Mouse (Mus musculus): ENCODE data around the gene Snd1. TPM values are rescaled to one million over a fixed set of nuclear protein-coding genes. Genes with fewer than 3 reads are reported as not detected.

The Snd1 gene
- polyA plus RNA-seq, 1 experiment: 155 TPM

GRCm38 (mm10) chr6:28706108-28706975, 231.4 kb downstream of the Snd1 start:
- Histone ChIP-seq H3K27me3 (ENCODE audit: control insufficient read depth, insufficient read depth, insufficient read length) (no peaks in the 10 kb centered on the region), H3ac (ENCODE audit: control insufficient read depth, insufficient read length, low read depth) (no peak overlapping the region), H3K4me3 (ENCODE audit: insufficient read depth, poor library complexity, severe bottlenecking) (no peak overlapping the region), H3K79me2 (ENCODE audit: control insufficient read depth, insufficient read depth) (peaks cover 14% of the 10 kb centered on the region), H3K36me3 (ENCODE audit: control insufficient read depth, insufficient read depth) (peaks cover 46% of the 10 kb centered on the region), H3K79me3 (ENCODE audit: low read depth) (no peaks in the 10 kb centered on the region)
- TF ChIP-seq MAX (IDR thresholded peaks at IDR 0.05) (no peak), FOSL1 (IDR thresholded peaks at IDR 0.05; ENCODE audit: insufficient read depth, low read length, poor library complexity, severe bottlenecking) (no peak), CEBPB (IDR thresholded peaks at IDR 0.05; ENCODE audit: low read depth) (no peak)

DNA sequence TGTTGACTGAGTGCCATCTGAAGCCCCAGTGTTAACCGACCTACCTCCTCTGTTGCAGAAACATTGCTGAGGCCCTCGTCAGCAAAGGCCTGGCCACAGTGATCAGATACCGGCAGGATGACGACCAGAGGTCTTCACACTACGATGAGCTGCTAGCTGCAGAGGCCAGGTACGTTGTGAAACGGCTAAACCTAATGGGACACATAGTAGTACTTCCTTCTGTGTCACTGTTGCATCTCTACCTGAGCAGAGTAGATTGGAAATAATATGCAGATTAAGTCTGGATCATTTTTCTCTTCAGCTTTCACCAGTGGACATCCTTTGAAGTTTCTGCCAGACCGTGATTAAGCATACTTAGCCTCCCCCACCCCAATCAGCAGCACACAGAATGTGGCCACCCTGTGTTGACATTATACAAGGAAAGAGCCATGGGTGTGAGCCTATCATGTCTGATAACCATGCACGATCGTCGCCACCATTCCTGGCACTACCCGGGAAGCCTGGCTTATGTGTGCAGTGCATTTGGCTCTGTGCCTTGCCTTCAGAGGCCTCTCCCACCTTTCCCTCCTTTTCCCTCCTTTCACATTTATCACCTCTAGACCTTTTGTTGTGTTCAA, 232.1 kb downstream of the Snd1 start:
- Histone ChIP-seq H3ac (ENCODE audit: control insufficient read depth, insufficient read length, low read depth) (no peak overlapping the region), H3K27me3 (ENCODE audit: control insufficient read depth, insufficient read depth, insufficient read length) (no peaks in the 10 kb centered on the region), H3K79me3 (ENCODE audit: low read depth) (no peaks in the 10 kb centered on the region), H3K36me3 (ENCODE audit: control insufficient read depth, insufficient read depth) (peaks cover 53% of the 10 kb centered on the region), H3K4me3 (ENCODE audit: insufficient read depth, poor library complexity, severe bottlenecking) (no peak overlapping the region), H3K79me2 (ENCODE audit: control insufficient read depth, insufficient read depth) (peaks cover 9% of the 10 kb centered on the region)
- TF ChIP-seq CEBPB (IDR thresholded peaks at IDR 0.05; ENCODE audit: low read depth) (no peak), FOSL1 (IDR thresholded peaks at IDR 0.05; ENCODE audit: insufficient read depth, low read length, poor library complexity, severe bottlenecking) (no peak), CTCF (IDR thresholded peaks at IDR 0.05; ENCODE audit: control insufficient read depth, insufficient read depth, insufficient read length) (no peak), MAX (IDR thresholded peaks at IDR 0.05) (no peak), MYOD1 (IDR thresholded peaks at IDR 0.05; ENCODE audit: control insufficient read depth, insufficient read length, low read depth) (no peak), MYOG (IDR thresholded peaks at IDR 0.05; ENCODE audit: control insufficient read depth, extremely low read depth, insufficient read length) (no peak), USF1 (IDR thresholded peaks at IDR 0.05; ENCODE audit: low read depth) (no peak)

- Histone ChIP-seq H3K79me2 (ENCODE audit: control insufficient read depth, insufficient read depth) (no peaks in the 10 kb centered on the region), H3ac (ENCODE audit: control insufficient read depth, insufficient read length, low read depth) (no peak overlapping the region)
Observed at GRCm38 (mm10) chr6:28710035-28710434, 235.1 kb downstream of the Snd1 start.

DNA sequence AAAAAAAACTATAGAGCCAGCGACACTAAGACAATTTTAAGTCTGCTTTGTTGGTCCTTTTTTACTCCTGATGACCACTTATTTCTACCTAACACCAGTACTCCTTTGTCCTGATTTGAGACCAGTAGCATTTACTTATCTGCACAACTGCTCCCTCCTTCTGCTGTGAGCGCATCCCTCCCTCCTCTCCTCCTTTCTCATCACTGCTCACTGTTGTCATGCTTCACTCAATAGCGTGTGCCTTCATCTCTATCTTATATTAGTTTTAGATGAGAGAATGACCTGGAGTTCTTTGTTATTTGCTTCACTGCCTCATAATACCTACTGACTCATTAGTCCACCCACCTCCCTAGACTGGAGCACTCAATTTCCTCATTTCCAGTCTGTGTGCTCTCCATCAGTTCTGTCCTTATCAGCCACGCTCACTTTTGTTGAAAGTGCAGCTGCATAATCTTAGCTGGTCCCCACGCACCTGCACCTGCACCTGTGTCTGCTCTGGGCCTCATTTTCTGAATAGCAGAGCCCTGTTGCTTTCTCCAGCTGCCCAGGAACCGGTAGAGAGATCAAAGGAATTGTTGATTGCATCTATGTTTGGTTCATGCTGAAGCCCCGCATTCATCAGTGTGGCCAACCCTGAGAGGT, 242.4 kb downstream of the Snd1 start:
- TF ChIP-seq FOSL1 (IDR thresholded peaks at IDR 0.05; ENCODE audit: insufficient read depth, low read length, poor library complexity, severe bottlenecking) (no peak), USF1 (IDR thresholded peaks at IDR 0.05; ENCODE audit: low read depth) (no peak), MAX (IDR thresholded peaks at IDR 0.05) (no peak), CEBPB (IDR thresholded peaks at IDR 0.05; ENCODE audit: low read depth) (no peak), MYOD1 (IDR thresholded peaks at IDR 0.05; ENCODE audit: control insufficient read depth, insufficient read length, low read depth) (no peak), MYOG (IDR thresholded peaks at IDR 0.05; ENCODE audit: control insufficient read depth, extremely low read depth, insufficient read length) (no peak), CTCF (IDR thresholded peaks at IDR 0.05; ENCODE audit: control insufficient read depth, insufficient read depth, insufficient read length) (no peak)
- H3K4me3 ChIP-seq (ENCODE audit: insufficient read depth, poor library complexity, severe bottlenecking): no peak overlapping the region
- no peak overlapping the region for H3ac ChIP-seq (ENCODE audit: control insufficient read depth, insufficient read length, low read depth)
- no peaks in the 10 kb centered on the region for H3K27me3 ChIP-seq (ENCODE audit: control insufficient read depth, insufficient read depth, insufficient read length)
- H3K79me2 ChIP-seq (ENCODE audit: control insufficient read depth, insufficient read depth): no peaks in the 10 kb centered on the region
- H3K79me3 ChIP-seq (ENCODE audit: low read depth): peaks cover 5% of the 10 kb centered on the region
- H3K36me3 ChIP-seq (ENCODE audit: control insufficient read depth, insufficient read depth): peaks cover 39% of the 10 kb centered on the region

More at GRCm38 (mm10) chr6:28710035-28710434, 235.1 kb downstream of the Snd1 start:
- H3K36me3 ChIP-seq (ENCODE audit: control insufficient read depth, insufficient read depth): peaks cover 69% of the 10 kb centered on the region
- H3K79me3 ChIP-seq (ENCODE audit: low read depth): no peaks in the 10 kb centered on the region
- no peak overlapping the region for H3K4me3 ChIP-seq (ENCODE audit: insufficient read depth, poor library complexity, severe bottlenecking)
- TF ChIP-seq USF1 (IDR thresholded peaks at IDR 0.05; ENCODE audit: low read depth): no peak
- no peak for TF ChIP-seq MYOD1 (IDR thresholded peaks at IDR 0.05; ENCODE audit: control insufficient read depth, insufficient read length, low read depth)
- no peak for TF ChIP-seq MAX (IDR thresholded peaks at IDR 0.05)
- TF ChIP-seq MYOG (IDR thresholded peaks at IDR 0.05; ENCODE audit: control insufficient read depth, extremely low read depth, insufficient read length): no peak
- TF ChIP-seq CTCF (IDR thresholded peaks at IDR 0.05; ENCODE audit: control insufficient read depth, insufficient read depth, insufficient read length): no peak
- no peak for TF ChIP-seq CEBPB (IDR thresholded peaks at IDR 0.05; ENCODE audit: low read depth)
- no peak for TF ChIP-seq FOSL1 (IDR thresholded peaks at IDR 0.05; ENCODE audit: insufficient read depth, low read length, poor library complexity, severe bottlenecking)
- H3K27me3 ChIP-seq (ENCODE audit: control insufficient read depth, insufficient read depth, insufficient read length): no peaks in the 10 kb centered on the region

- Histone ChIP-seq H3ac (ENCODE audit: control insufficient read depth, insufficient read length, low read depth) (no peak overlapping the region), H3K36me3 (ENCODE audit: control insufficient read depth, insufficient read depth) (peaks cover 35% of the 10 kb centered on the region), H3K27me3 (ENCODE audit: control insufficient read depth, insufficient read depth, insufficient read length) (no peaks in the 10 kb centered on the region), H3K79me3 (ENCODE audit: low read depth) (peaks cover 5% of the 10 kb centered on the region), H3K79me2 (ENCODE audit: control insufficient read depth, insufficient read depth) (no peaks in the 10 kb centered on the region), H3K4me3 (ENCODE audit: insufficient read depth, poor library complexity, severe bottlenecking) (no peak overlapping the region)
- TF ChIP-seq MYOG (IDR thresholded peaks at IDR 0.05; ENCODE audit: control insufficient read depth, extremely low read depth, insufficient read length): no peak
- no peak for TF ChIP-seq MYOD1 (IDR thresholded peaks at IDR 0.05; ENCODE audit: control insufficient read depth, insufficient read length, low read depth)
- TF ChIP-seq MAX (IDR thresholded peaks at IDR 0.05): no peak
- no peak for TF ChIP-seq CTCF (IDR thresholded peaks at IDR 0.05; ENCODE audit: control insufficient read depth, insufficient read depth, insufficient read length)
- no peak for TF ChIP-seq FOSL1 (IDR thresholded peaks at IDR 0.05; ENCODE audit: insufficient read depth, low read length, poor library complexity, severe bottlenecking)
- TF ChIP-seq CEBPB (IDR thresholded peaks at IDR 0.05; ENCODE audit: low read depth): no peak
- TF ChIP-seq USF1 (IDR thresholded peaks at IDR 0.05; ENCODE audit: low read depth): no peak
Observed at GRCm38 (mm10) chr6:28717845-28718237, 242.9 kb downstream of the Snd1 start.

Measured in C2C12 (cell line).